Mouse (Mus musculus): ENCODE measurements around the gene Ubtd1. TPM values are rescaled to one million over a fixed set of nuclear protein-coding genes. Genes with fewer than 3 reads are reported as not detected.

Ubtd1 gene
- polyA plus RNA-seq, 1 experiment from 2014 or later = 13.1 TPM

DNA sequence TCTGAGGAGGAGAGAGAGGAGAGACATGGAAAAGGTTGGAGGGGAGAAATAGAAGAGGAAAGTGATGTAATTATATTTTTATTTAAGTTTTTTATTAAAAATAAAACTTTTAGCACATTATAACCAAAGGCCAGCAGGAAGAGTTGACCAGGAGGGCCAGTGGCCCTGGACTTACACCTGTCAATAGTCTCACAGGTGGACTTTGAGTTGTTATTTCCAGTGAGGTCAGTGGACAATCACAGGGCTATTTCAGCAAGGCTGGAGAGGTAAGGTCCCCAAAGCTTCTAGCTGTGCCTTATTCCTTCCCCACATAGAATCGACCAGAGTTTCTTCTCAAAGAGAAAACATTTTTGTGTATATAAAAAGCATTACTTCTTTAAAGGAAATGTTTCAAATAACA lies 68.7 kb downstream of the Ubtd1 start:
- no peak overlapping the region for H3K4me3 ChIP-seq (ENCODE audit: low read depth, low read length)
- TF ChIP-seq CTCF (IDR thresholded peaks at IDR 0.05; ENCODE audit: low read depth) = no peak
- 77% methylated on average over 1 of the region's 1 CpGs for WGBS
- no peak for DNase-seq
- H3K27ac ChIP-seq (ENCODE audit: low read depth) = no peak overlapping the region
- H3K27me3 ChIP-seq (ENCODE audit: insufficient read depth, low read length) = no peaks in the 10 kb centered on the region
- ATAC-seq (ENCODE audit: insufficient read depth) = no peak
- no peaks in the 10 kb centered on the region for H3K9me3 ChIP-seq (ENCODE audit: low read depth, low read length)
- H3K4me2 ChIP-seq = no peak overlapping the region
- H3K36me3 ChIP-seq (ENCODE audit: insufficient read depth) = no peaks in the 10 kb centered on the region
- H3K9ac ChIP-seq = no peak overlapping the region
- no peaks in the 10 kb centered on the region for H3K4me1 ChIP-seq (ENCODE audit: insufficient read depth)

DNA sequence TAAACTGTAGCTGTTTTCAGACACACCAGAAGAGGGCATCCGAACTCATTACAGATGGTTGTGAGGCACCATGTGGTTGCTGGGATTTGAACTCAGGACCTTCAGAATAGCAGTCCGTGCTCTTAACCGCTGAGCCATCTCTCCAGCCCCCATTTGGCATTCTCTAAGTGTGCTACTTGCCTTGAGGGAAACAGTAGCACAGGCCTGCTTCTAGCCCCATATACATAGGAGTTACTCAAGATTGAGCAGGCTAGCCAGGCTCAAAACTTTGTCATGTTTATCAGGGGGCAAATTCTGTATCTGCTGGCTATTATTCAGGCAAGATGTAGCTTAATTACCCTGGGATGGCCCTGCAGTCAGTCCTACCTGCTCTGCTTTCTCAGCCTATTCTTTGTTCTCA lies 69.8 kb downstream of the Ubtd1 start:
- Histone ChIP-seq H3K4me1 (ENCODE audit: insufficient read depth) (no peaks in the 10 kb centered on the region), H3K27me3 (ENCODE audit: insufficient read depth, low read length) (no peaks in the 10 kb centered on the region), H3K9ac (no peak overlapping the region), H3K4me2 (no peak overlapping the region), H3K4me3 (ENCODE audit: low read depth, low read length) (no peak overlapping the region), H3K36me3 (ENCODE audit: insufficient read depth) (no peaks in the 10 kb centered on the region), H3K27ac (ENCODE audit: low read depth) (no peak overlapping the region), H3K9me3 (ENCODE audit: low read depth, low read length) (no peaks in the 10 kb centered on the region)
- ATAC-seq (ENCODE audit: insufficient read depth) = no peak
- DNase-seq = no peak
- WGBS = 84% methylated on average over 3 of the region's 3 CpGs
- TF ChIP-seq CTCF (IDR thresholded peaks at IDR 0.05; ENCODE audit: low read depth) = no peak

DNA sequence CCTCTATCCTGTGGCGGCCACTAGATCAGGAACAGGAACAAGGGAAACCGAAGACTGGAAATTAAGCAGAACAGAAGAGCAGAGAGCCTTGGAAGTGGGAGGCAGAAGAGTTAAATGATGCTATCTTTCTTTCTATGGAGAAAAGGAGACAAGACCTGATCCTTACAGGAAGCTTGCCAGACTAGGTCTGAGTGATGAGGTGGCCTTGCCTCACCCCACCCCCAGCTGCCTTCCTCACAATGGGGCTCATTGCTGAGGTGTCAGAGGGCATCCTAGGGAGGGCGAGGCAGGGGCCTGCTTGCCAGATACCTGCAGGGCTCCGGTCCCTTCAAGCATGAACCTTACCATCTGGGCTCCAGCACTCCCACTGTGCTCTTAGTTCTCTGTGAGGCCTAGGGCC lies 70.4 kb downstream of the Ubtd1 start, which contains the start of gene 4933411K16Rik:
Gene 4933411K16Rik (plus strand): TSS at position 301 of the 400 bp plus-strand sequence.
- no peak within 1 kb of the TSS for H3K9ac ChIP-seq
- no peak for TF ChIP-seq CTCF (IDR thresholded peaks at IDR 0.05; ENCODE audit: low read depth)
- no peaks in the 10 kb centered on the region for H3K27me3 ChIP-seq (ENCODE audit: insufficient read depth, low read length)
- WGBS = 68% methylated on average over 4 of the region's 4 CpGs
- no peak within 1 kb of the TSS for H3K27ac ChIP-seq (ENCODE audit: low read depth)
- H3K9me3 ChIP-seq (ENCODE audit: low read depth, low read length) = no peaks in the 10 kb centered on the region
- H3K36me3 ChIP-seq (ENCODE audit: insufficient read depth) = no peaks in the 10 kb centered on the region
- DNase-seq (no peak), ATAC-seq (ENCODE audit: insufficient read depth) (no peak)
- H3K4me1 ChIP-seq (ENCODE audit: insufficient read depth) = no peaks in the 10 kb centered on the region
- H3K4me3 ChIP-seq (ENCODE audit: low read depth, low read length) = no peak within 1 kb of the TSS
- H3K4me2 ChIP-seq = no peak within 1 kb of the TSS

DNA sequence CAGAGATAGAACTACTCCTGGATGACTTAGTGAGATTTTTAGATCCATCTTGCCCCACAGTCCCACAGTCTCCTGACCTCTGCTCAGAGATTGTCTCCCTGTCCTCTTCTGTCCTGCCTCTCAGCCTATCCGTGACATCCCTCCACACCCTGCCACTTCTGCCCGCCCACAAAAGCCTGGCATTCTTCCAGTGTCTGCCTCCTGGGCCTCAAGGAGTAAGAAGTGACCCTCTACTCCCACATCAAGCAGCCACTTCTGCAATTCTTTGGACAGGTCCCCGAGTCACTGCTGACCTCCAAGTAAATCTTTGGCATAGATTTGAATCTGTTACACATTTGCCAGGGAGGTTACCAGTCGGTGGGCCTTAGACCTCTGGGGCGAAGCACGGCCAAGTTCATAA lies 72.7 kb downstream of the Ubtd1 start:
- Histone ChIP-seq H3K4me2 (no peak overlapping the region), H3K4me1 (ENCODE audit: insufficient read depth) (no peaks in the 10 kb centered on the region), H3K9me3 (ENCODE audit: low read depth, low read length) (no peaks in the 10 kb centered on the region), H3K27me3 (ENCODE audit: insufficient read depth, low read length) (no peaks in the 10 kb centered on the region), H3K27ac (ENCODE audit: low read depth) (no peak overlapping the region), H3K36me3 (ENCODE audit: insufficient read depth) (no peaks in the 10 kb centered on the region), H3K4me3 (ENCODE audit: low read depth, low read length) (no peak overlapping the region), H3K9ac (no peak overlapping the region)
- DNase-seq (peak; percentile 24), ATAC-seq (ENCODE audit: insufficient read depth) (no peak)
- no peak for TF ChIP-seq CTCF (IDR thresholded peaks at IDR 0.05; ENCODE audit: low read depth)
- 66% methylated on average over 6 of the region's 6 CpGs for WGBS

DNA sequence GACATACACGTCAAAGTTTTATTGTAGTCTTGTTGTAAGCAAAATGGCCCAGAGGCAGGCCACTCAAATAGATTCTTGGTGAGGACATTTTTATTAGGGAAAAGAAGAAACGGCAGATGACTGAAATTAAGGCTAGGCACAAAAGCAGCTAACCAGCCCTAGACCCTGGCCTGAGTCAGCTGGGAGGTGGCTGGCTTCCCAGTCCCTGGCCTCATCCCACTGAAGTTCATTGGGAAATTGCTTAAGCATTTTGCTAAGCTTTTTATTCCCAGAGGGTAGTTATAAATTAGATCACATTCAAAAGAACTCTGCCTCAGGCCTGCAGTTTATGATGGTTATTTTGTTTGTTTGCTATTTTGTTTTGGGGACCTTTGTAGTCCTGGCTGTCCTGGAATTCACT lies 74.3 kb downstream of the Ubtd1 start:
- no peak overlapping the region for H3K4me2 ChIP-seq
- ATAC-seq (ENCODE audit: insufficient read depth) (no peak), DNase-seq (no peak)
- H3K4me3 ChIP-seq (ENCODE audit: low read depth, low read length) = no peak overlapping the region
- H3K27me3 ChIP-seq (ENCODE audit: insufficient read depth, low read length) = no peaks in the 10 kb centered on the region
- no peaks in the 10 kb centered on the region for H3K4me1 ChIP-seq (ENCODE audit: insufficient read depth)
- no peak overlapping the region for H3K27ac ChIP-seq (ENCODE audit: low read depth)
- 81% methylated on average over 2 of the region's 2 CpGs for WGBS
- no peaks in the 10 kb centered on the region for H3K9me3 ChIP-seq (ENCODE audit: low read depth, low read length)
- no peak overlapping the region for H3K9ac ChIP-seq
- TF ChIP-seq CTCF (IDR thresholded peaks at IDR 0.05; ENCODE audit: low read depth) = no peak
- no peaks in the 10 kb centered on the region for H3K36me3 ChIP-seq (ENCODE audit: insufficient read depth)

DNA sequence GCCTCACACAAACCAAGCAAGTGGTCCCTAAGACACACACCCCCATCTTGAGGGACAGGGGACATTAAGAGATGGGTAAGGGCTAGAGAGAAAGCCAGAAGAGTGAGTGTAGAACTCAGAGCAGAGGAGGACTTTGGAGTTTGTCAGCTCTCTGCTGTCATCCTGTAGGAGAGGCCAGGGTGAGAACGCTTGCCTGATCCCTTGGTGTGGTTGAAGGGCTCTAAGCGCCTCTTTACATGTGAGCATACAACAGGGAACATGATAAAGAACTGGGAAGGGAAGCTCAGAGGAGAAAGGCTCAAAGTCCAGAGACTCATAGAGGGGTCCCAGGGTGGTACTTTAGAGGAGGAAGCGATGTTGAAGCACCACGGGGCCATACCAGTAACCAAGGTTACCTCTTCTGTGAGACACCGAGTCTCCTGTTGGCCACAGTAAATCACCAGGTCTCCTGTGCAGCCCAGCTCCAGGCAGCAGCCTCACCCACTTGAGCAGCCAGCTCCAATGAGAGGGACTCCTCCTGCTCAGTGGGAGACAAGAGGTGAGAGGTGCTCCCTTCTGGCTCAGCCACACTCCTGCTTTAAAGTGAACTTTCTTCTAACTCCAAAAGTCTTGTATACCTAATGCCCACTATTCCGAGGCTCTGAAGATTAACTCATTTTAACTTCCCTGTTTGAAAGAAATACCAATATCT lies 75.3 kb downstream of the Ubtd1 start:
- Histone ChIP-seq H3K36me3 (ENCODE audit: insufficient read depth) (no peaks in the 10 kb centered on the region), H3K27me3 (ENCODE audit: insufficient read depth, low read length) (no peaks in the 10 kb centered on the region), H3K4me3 (ENCODE audit: low read depth, low read length) (no peak overlapping the region), H3K9me3 (ENCODE audit: low read depth, low read length) (no peaks in the 10 kb centered on the region), H3K27ac (ENCODE audit: low read depth) (no peak overlapping the region), H3K4me1 (ENCODE audit: insufficient read depth) (no peaks in the 10 kb centered on the region), H3K9ac (no peak overlapping the region), H3K4me2 (no peak overlapping the region)
- WGBS = 67% methylated on average over 6 of the region's 6 CpGs
- no peak for ATAC-seq (ENCODE audit: insufficient read depth)
- DNase-seq = no peak
- TF ChIP-seq CTCF (IDR thresholded peaks at IDR 0.05; ENCODE audit: low read depth) = no peak

GRCm38 (mm10) chr19:42058426-42058825 lies 76.9 kb downstream of the Ubtd1 start:
- no peaks in the 10 kb centered on the region for H3K36me3 ChIP-seq (ENCODE audit: insufficient read depth)
- no peak for TF ChIP-seq CTCF (IDR thresholded peaks at IDR 0.05; ENCODE audit: low read depth)
- DNase-seq = no peak
- no peak overlapping the region for H3K4me2 ChIP-seq
- H3K27me3 ChIP-seq (ENCODE audit: insufficient read depth, low read length) = no peaks in the 10 kb centered on the region
- WGBS = 53% methylated on average over 7 of the region's 7 CpGs
- no peak overlapping the region for H3K27ac ChIP-seq (ENCODE audit: low read depth)
- no peak overlapping the region for H3K9ac ChIP-seq
- no peak overlapping the region for H3K4me3 ChIP-seq (ENCODE audit: low read depth, low read length)
- H3K4me1 ChIP-seq (ENCODE audit: insufficient read depth) = no peaks in the 10 kb centered on the region
- no peak for ATAC-seq (ENCODE audit: insufficient read depth)
- H3K9me3 ChIP-seq (ENCODE audit: low read depth, low read length) = no peaks in the 10 kb centered on the region

Measured in lung, embryonic 14.5 days (tissue).